Mouse (Mus musculus) testis, adult 2 months (tissue): ENCODE results near the gene Hs3st2. TPM values are rescaled to one million over a fixed set of nuclear protein-coding genes. Genes with fewer than 3 reads are reported as not detected.

Source experiments
- H3K27ac ChIP-seq: fragments of 200-500 bp; 2 replicates; pipeline ENCODE4 v1.5.1; 2012; ENCODE audit warnings: low read depth, low read length; ENCODE audit not compliant: control insufficient read depth, insufficient read depth
- H3K27me3 ChIP-seq: fragments of 200-500 bp; 2 replicates; pipeline ENCODE4 v1.6.1; 2012; ENCODE audit warnings: mild to moderate bottlenecking, low read length, moderate library complexity; ENCODE audit not compliant: control insufficient read depth, insufficient read depth
- H3K36me3 ChIP-seq: fragments of 200-500 bp; 2 replicates; pipeline ENCODE4 v1.6.1; 2012; ENCODE audit warnings: mild to moderate bottlenecking, low read length; ENCODE audit not compliant: control insufficient read depth, insufficient read depth
- H3K4me1 ChIP-seq: fragments of 200-500 bp; 2 replicates; pipeline ENCODE4 v1.6.1; 2012; ENCODE audit warnings: low read length; ENCODE audit not compliant: control insufficient read depth, insufficient read depth
- H3K4me3 ChIP-seq: fragments of 200-500 bp; 2 replicates; pipeline ENCODE4 v1.5.1; 2012; ENCODE audit warnings: low read depth, mild to moderate bottlenecking, low read length, moderate library complexity, mixed read lengths; ENCODE audit not compliant: control insufficient read depth
- CTCF ChIP-seq: fragments of 200-500 bp; IDR thresholded peaks from 2 replicates; pipeline ENCODE4 v1.5.1; 2012; ENCODE audit warnings: low read depth, mild to moderate bottlenecking, inconsistent platforms, low read length, moderate library complexity; ENCODE audit not compliant: control insufficient read depth, insufficient read depth, insufficient replicate concordance
- POLR2A ChIP-seq: fragments of 200-500 bp; IDR thresholded peaks from 2 replicates; pipeline ENCODE4 v1.6.1; 2012; ENCODE audit warnings: low read depth, mild to moderate bottlenecking, inconsistent platforms, low read length, moderate library complexity; ENCODE audit not compliant: control insufficient read depth
- polyA plus RNA-seq: library from polyadenylated mRNA; depleted of rRNA; stranded (reverse); fragments of >200 nt; gene quantifications from 2 replicates; pipeline ENCODE4 v1.2.3, GENCODE M21; 2012

Gene Hs3st2
- polyA plus RNA-seq, 1 experiment = 0.04 TPM

DNA sequence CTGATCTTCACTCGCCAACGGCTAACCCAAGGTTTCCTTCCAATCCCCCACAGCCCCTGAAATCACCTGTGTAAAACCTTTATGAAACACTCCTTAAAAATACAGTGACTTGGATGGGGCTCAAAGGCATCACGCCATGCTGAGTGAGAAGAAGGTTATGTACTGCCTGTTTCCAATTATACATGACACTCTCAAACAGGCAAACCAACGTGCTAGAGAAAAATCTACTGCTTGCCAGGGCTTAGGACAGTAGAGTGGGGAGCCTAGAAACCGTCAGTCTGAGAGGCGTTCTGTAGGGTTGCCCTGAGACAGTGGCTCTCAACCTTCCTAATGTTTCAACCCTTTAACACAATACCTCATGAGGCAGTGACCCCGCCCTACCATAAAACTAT, 19.8 kb downstream of the Hs3st2 start:
- H3K4me1 ChIP-seq = no peaks in the 10 kb centered on the region
- no peaks in the 10 kb centered on the region for H3K36me3 ChIP-seq
- H3K27me3 ChIP-seq = no peaks in the 10 kb centered on the region
- H3K27ac ChIP-seq = no peak overlapping the region
- H3K4me3 ChIP-seq = no peak overlapping the region
- TF ChIP-seq POLR2A = no peak
- no peak for TF ChIP-seq CTCF

DNA sequence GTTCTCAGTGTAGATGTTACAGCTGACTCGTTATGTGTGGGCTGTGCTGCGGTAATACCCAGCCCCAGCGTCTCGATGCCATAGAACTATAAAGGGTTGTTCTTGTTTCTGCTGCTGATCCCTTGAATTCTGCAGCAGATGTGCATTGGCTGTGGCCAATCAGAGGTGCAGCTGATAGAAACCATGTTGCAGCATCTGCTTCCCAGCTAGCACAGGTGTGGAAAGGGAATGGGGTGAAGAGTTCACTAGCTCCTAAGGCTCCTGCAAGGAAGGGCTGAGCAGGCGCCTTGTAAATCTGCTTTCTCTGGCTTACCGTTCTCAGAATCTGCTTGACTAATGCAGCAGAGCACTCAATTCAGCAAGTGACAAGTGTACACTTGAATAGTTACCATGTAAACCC, 45.2 kb downstream of the Hs3st2 start:
- TF ChIP-seq POLR2A = no peak
- TF ChIP-seq CTCF = no peak
- Histone ChIP-seq H3K36me3 (no peaks in the 10 kb centered on the region), H3K27ac (no peak overlapping the region), H3K27me3 (no peaks in the 10 kb centered on the region), H3K4me1 (peaks cover 2% of the 10 kb centered on the region), H3K4me3 (no peak overlapping the region)

DNA sequence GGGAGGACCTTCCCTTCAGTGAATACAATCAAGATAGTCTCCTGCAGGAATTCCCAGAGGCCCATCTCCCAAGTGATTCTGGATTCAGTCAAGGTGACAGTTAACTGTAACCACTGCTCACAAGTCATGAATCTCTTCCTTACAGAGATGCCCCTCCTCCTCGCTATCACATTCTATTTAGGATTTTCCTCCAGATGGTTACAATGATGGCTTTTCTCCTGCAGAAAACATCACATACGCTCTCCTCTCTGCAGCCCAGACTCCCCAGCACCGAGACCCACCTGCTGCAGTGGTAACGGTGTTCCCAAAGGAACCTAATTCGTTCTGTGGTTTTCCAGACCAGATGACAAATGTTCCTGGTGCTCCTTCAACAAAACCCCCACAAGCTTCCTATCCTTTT, 49.5 kb downstream of the Hs3st2 start:
- H3K27me3 ChIP-seq = no peaks in the 10 kb centered on the region
- no peak for TF ChIP-seq POLR2A
- TF ChIP-seq CTCF = no peak
- H3K36me3 ChIP-seq = no peaks in the 10 kb centered on the region
- H3K27ac ChIP-seq = no peak overlapping the region
- peaks cover 2% of the 10 kb centered on the region for H3K4me1 ChIP-seq
- H3K4me3 ChIP-seq = no peak overlapping the region

DNA sequence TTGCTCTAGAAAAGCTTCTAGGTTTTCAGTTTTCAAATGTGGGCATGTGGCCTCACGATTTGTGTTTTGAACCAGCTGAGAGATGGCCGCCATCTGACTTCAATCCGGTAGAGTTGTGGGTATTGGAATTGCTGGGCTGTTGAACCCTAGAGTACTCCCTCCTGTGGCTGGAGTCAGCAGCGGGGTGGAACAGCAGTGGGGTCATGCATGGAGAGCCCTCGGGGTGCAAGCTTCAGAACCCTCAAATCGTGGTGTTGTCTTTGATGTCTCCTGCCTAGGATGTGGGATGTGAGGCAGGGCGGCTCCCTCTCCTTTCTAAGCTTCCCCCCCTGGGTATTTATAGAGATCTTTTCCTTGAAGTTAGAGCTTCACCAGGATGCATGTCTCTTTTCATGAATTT, 52.7 kb downstream of the Hs3st2 start:
- Histone ChIP-seq H3K27me3 (no peaks in the 10 kb centered on the region), H3K36me3 (no peaks in the 10 kb centered on the region), H3K4me1 (peaks cover 2% of the 10 kb centered on the region), H3K27ac (no peak overlapping the region), H3K4me3 (no peak overlapping the region)
- TF ChIP-seq POLR2A (no peak), CTCF (no peak)

DNA sequence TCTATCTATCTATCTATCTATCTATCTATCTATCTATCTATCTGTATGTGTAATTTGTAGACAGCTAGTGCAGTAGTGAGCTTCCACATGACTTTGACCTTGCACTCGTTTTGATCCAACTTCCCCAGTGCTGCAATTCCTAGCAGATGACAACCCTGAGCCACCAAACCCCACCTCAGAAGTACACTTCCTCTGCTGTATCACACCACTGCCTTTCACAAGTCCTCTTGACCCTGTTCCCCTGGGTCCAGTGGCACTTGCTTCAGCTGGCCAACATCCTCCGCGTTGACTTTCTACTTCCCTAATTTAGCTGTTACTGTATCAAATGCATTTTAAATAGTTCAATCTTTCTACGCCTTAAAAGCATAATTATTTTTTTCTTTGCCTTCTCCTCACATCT, 54.6 kb downstream of the Hs3st2 start:
- Histone ChIP-seq H3K4me1 (peaks cover under 1% of the 10 kb centered on the region), H3K27me3 (no peaks in the 10 kb centered on the region), H3K36me3 (no peaks in the 10 kb centered on the region), H3K4me3 (no peak overlapping the region), H3K27ac (no peak overlapping the region)
- TF ChIP-seq CTCF (no peak), POLR2A (no peak)

DNA sequence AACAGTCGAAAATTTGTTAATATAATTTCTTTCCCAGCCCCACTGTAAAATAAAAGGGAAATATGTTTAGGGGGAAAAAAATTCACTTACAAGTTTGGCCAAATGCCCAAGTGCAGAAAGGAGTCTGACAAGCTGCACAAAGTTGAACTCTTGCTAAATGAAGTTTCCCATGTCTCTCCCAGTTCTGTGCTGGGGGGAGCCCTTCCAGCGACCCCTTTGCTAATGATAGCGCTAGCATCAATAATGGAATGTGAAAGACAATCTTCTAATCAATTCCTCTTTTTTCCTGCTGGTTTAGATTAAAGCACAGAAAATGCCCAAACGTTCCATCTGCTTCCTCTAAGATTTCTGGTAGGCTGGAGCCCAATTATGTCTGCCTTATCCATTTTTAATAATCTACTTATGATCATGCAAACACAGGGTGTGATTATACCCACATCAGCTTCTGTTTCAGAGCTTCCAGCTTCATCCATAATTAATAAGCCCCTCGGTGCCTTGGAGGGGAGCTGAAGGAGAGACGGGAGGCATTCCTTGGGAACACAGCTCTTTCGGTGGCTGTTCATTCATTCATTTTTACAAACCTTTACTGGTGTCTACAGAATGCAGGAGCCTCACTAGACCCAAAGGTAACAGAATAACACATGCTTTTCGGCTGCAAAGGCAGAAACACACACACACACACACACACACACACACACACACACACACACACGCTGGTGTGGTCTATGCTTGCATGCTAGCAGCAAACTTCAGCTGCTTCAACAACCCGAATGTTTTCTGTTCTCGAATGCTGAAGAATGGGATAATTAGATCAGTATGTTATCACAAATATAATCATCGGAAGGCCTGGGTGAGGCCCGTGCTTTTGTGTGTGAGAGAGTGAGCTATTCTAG, 59.5 kb downstream of the Hs3st2 start:
- H3K27ac ChIP-seq = no peak overlapping the region
- no peaks in the 10 kb centered on the region for H3K27me3 ChIP-seq
- H3K36me3 ChIP-seq = no peaks in the 10 kb centered on the region

DNA sequence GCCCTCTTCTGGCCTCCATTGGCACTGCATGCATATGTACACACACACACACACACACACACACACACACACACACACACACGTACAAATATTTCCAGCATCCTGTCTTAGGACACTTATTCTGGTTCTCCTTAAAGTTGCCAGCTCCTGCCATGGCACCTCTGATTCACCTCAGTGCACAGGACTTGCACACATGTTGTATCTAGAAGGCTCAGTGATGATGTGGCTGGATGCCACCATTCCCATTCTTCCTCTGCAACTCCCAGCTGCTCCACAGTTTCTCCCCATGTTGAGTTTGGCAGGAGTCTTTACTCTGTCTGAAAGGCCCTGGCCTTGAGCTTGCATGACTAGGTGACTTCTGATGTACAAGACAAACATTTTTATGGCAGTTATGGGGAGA, 65.1 kb downstream of the Hs3st2 start:
- Histone ChIP-seq H3K36me3 (no peaks in the 10 kb centered on the region), H3K27me3 (no peaks in the 10 kb centered on the region), H3K4me3 (no peak overlapping the region), H3K27ac (no peak overlapping the region), H3K4me1 (no peaks in the 10 kb centered on the region)
- no peak for TF ChIP-seq POLR2A
- no peak for TF ChIP-seq CTCF

More for the DNA sequence above, 59.5 kb downstream of the Hs3st2 start:
- H3K4me1 ChIP-seq = no peaks in the 10 kb centered on the region
- no peak overlapping the region for H3K4me3 ChIP-seq
- TF ChIP-seq POLR2A (no peak), CTCF (no peak)
